Mouse (Mus musculus) bone marrow, adult 2 months (tissue): ENCODE data around the gene Rnf145.

Source experiments
- CTCF ChIP-seq: fragments of 200-500 bp; IDR thresholded peaks from 2 replicates; pipeline ENCODE4 v1.5.1; 2011; ENCODE audit warnings: low read length, control low read depth; ENCODE audit not compliant: control insufficient read depth, insufficient read depth
- POLR2A ChIP-seq: fragments of 200-500 bp; IDR thresholded peaks from 2 replicates; pipeline ENCODE4 v1.6.1; 2011; ENCODE audit warnings: low read depth, mild to moderate bottlenecking, control low read depth, low read length, borderline replicate concordance; ENCODE audit not compliant: control insufficient read depth

DNA sequence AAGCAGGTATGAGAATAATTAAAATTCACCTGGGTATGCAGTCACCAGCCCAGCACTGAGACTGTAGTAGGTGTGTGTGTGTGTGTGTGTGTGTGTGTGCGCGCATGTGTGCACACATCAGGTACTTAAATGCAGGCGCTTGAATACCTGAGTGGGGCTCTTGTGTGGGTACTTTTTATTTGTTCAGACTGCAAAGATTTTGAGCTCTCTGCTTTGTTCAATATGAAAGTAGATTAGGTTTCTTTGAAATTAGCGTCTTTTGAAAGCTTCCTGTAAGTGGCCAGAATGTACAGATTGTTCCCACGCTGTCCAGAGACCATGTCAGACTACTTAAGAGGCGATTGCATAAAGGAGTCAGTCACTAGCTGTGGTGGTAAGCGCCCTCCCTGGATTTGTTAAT, 18.6 kb downstream of the Rnf145 start:
- TF ChIP-seq POLR2A (no peak), CTCF (no peak)
